ENCODE assay signal across 12 mouse cellular contexts in the genomic region with DNA sequence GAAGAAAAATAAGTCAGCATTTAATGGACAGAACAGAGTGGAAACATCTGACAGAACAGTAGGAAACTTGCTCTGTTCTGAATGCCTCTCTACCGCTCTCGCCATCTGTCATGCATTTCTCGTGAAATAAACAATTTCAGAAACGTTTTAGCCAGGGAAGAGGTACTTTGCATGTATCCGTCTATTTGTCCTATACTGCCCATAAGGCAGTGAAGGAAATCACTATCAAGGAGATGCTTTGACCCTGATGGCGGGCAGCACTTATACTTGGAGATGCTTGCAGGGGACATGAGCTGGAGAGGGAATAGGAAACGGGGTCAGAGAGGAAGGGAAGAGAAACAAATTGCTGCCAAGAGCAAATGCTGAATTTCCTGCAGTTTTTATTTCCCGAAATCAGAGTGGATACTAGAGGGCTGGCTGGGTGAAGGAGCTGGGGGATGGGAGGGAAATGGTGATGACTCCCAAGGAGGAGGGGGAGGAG. TPM values are rescaled to one million over a fixed set of nuclear protein-coding genes. Genes with fewer than 3 reads are reported as not detected.
A peak's percentile ranks its signal among the peaks of the same experiment; 100 is the strongest.
DNase-seq lines count a peak whose midpoint lies in the region; ATAC-seq and TF ChIP-seq lines count a peak whose summit lies in the region.
"Had no signal": no experiment of that assay in that cellular context is flagged by ENCODE, and none has a peak within 500 bp of the region (broad histone marks: within the 10 kb centered on the region; RNA-seq: fewer than 3 reads in every experiment).

No protein-coding gene starts in this region.

- peaks cover 3% of the 10 kb centered on the region; the same call in 1 of the 2 replicates for H3K9me3 ChIP-seq in heart, postnatal 0 days (replicated peaks; ENCODE audit: control insufficient read depth, low read length)
- H3K9me3 ChIP-seq in embryonic facial prominence, embryonic 15.5 days (replicated peaks): no peaks in the 10 kb centered on the region
- H3K9me3 ChIP-seq: liver, embryonic 13.5 days had no signal

- no peaks in the 10 kb centered on the region for H3K4me1 ChIP-seq in heart, postnatal 0 days (ENCODE audit: control insufficient read depth, insufficient read depth)
- H3K4me1 ChIP-seq in cerebellum, adult 2 months (ENCODE audit: control insufficient read depth, insufficient read depth, low read length): peaks cover 17% of the 10 kb centered on the region; the same call in 1 of the 2 replicates
- H3K4me1 ChIP-seq in embryonic facial prominence, embryonic 15.5 days: 0 out of 2 replicates have a peak, but pooled peaks cover 4% of the 10 kb centered on the region
- H3K4me1 ChIP-seq: liver, embryonic 13.5 days had no signal

- H3K27me3 ChIP-seq in heart, postnatal 0 days (ENCODE audit: control insufficient read depth, insufficient read depth, low read length): no peaks in the 10 kb centered on the region
- H3K27me3 ChIP-seq in cerebellum, adult 2 months (ENCODE audit: control insufficient read depth, insufficient read depth, low read length): no peaks in the 10 kb centered on the region
- H3K27me3 ChIP-seq in embryonic facial prominence, embryonic 15.5 days: no peaks in the 10 kb centered on the region
- H3K27me3 ChIP-seq: liver, embryonic 13.5 days had no signal

- no peak; the same call in 1 of the 2 replicates for TF ChIP-seq POLR2A in cerebellum, adult 2 months (IDR thresholded peaks at IDR 0.05; ENCODE audit: borderline replicate concordance, insufficient read depth, low read length)

- no peak for ATAC-seq in heart, postnatal 0 days (ENCODE audit: insufficient read depth, low read depth)
- no peak for ATAC-seq in embryonic facial prominence, embryonic 15.5 days (ENCODE audit: insufficient number of reproducible peaks, low FRiP score, low TSS enrichment, low read depth)
- ATAC-seq: inflammation-experienced regulatory T-cells, adult 6 months had no signal

- TF ChIP-seq EP300 in heart, postnatal 0 days (IDR thresholded peaks at IDR 0.05; ENCODE audit: low read depth): no peak

- WGBS in heart, postnatal 0 days: 57% methylated on average over 8 of the region's 8 CpGs
- 5% methylated on average over 8 of the region's 8 CpGs for WGBS in cerebellum, adult 2 months
- 33% methylated on average over 8 of the region's 8 CpGs for WGBS in embryonic facial prominence, embryonic 15.5 days

- H3K4me3 ChIP-seq in heart, postnatal 0 days (ENCODE audit: low read depth, low read length): no peak overlapping the region
- H3K4me3 ChIP-seq in cerebellum, adult 2 months (replicated peaks; ENCODE audit: insufficient read depth, low read depth, low read length): peak overlapping the region; percentile 4
- H3K4me3 ChIP-seq in embryonic facial prominence, embryonic 15.5 days (replicated peaks): no peak overlapping the region; the same call in 1 of the 2 replicates
- H3K4me3 ChIP-seq: liver, embryonic 13.5 days had no signal

- no peak overlapping the region for H3K9ac ChIP-seq in heart, postnatal 0 days (replicated peaks; ENCODE audit: low read depth, low read length)
- no peak overlapping the region for H3K9ac ChIP-seq in embryonic facial prominence, embryonic 15.5 days
- H3K9ac ChIP-seq: liver, embryonic 13.5 days had no signal

- H3K27ac ChIP-seq in heart, postnatal 0 days (ENCODE audit: low read depth): no peak overlapping the region
- H3K27ac ChIP-seq in cerebellum, adult 2 months (ENCODE audit: insufficient read depth, low read length): peak overlapping the region; percentile 97
- H3K27ac ChIP-seq in embryonic facial prominence, embryonic 15.5 days (replicated peaks): no peak overlapping the region; the same call in 1 of the 2 replicates
- H3K27ac ChIP-seq: liver, embryonic 13.5 days had no signal

- TF ChIP-seq CTCF in heart, postnatal 0 days (IDR thresholded peaks at IDR 0.05; ENCODE audit: low read depth): no peak
- TF ChIP-seq CTCF in cerebellum, adult 2 months (IDR thresholded peaks at IDR 0.05; ENCODE audit: borderline replicate concordance, insufficient read depth, low read depth, low read length): no peak

- intact Hi-C loops in left cerebral cortex, postnatal 4 days (cut with DNase I): no loop called here

- no peak overlapping the region for H3K4me2 ChIP-seq in heart, postnatal 0 days (ENCODE audit: low read depth, low read length)
- peak overlapping the region; percentile 13 for H3K4me2 ChIP-seq in embryonic facial prominence, embryonic 15.5 days (replicated peaks)
- H3K4me2 ChIP-seq: liver, embryonic 13.5 days had no signal

- peak; percentile 18 for DNase-seq in heart, postnatal 0 days (ENCODE audit: low spot score)
- no peak for DNase-seq in heart, postnatal 4 days
- peak; percentile 2 for DNase-seq in left cerebral cortex, postnatal 4 days
- DNase-seq in left cerebral cortex, adult 11 months (ENCODE audit: low spot score): no peak
- peak; percentile 73 to 85 for DNase-seq in cerebellum, adult 2 months
- DNase-seq in embryo, embryonic 10 days (ENCODE audit: low spot score): no peak
- no peak for DNase-seq in spleen, postnatal 10 days (ENCODE audit: low spot score in 2 of 2)
- DNase-seq: adrenal gland, adult 2 months; liver, embryonic 13.5 days; thymus, adult 18-20 months had no signal

- no peaks in the 10 kb centered on the region for H3K36me3 ChIP-seq in heart, postnatal 0 days (replicated peaks; ENCODE audit: control insufficient read depth, insufficient read depth, low read length)
- no peaks in the 10 kb centered on the region for H3K36me3 ChIP-seq in embryonic facial prominence, embryonic 15.5 days
- H3K36me3 ChIP-seq: liver, embryonic 13.5 days had no signal

RNA-seq across cellular contexts. Expression of gene Aig1, which starts 37.5 kb away (rescaled TPM):
- total RNA-seq in heart, postnatal 0 days (2014; rRNA removed; ENCODE audit: low replicate concordance): 89.0 and 147 TPM in 2 replicates
- polyA plus RNA-seq in heart, postnatal 0 days (2015; fragmentation: Nextera tagmentation; extraction: Ambion mirVana): 77.4 and 81.4 TPM in 2 replicates
- 10 to 100 TPM; 68.9 TPM for total RNA-seq in heart, postnatal 4 days (2021)
- total RNA-seq in left cerebral cortex, postnatal 4 days (2021): 10 to 100 TPM; 62.3 to 66.2 TPM
- polyA plus RNA-seq in cerebellum, adult 2 months (2012; rRNA removed): 130 and 132 TPM in 2 replicates
- 38.6 and 40.7 TPM in 2 replicates for polyA plus RNA-seq in embryonic facial prominence, embryonic 15.5 days (2015; fragmentation: Nextera tagmentation; extraction: Ambion mirVana)

RNA-seq across cellular contexts. Expression of gene Hivep2, which starts 59.6 kb away (rescaled TPM):
- total RNA-seq in heart, postnatal 0 days (2014; rRNA removed; ENCODE audit: low replicate concordance): 11.6 and 11.9 TPM in 2 replicates
- polyA plus RNA-seq in heart, postnatal 0 days (2015; fragmentation: Nextera tagmentation; extraction: Ambion mirVana): 3.7 and 3.8 TPM in 2 replicates
- total RNA-seq in heart, postnatal 4 days (2021): 10 to 100 TPM; 28.9 to 30.1 TPM
- total RNA-seq in left cerebral cortex, postnatal 4 days (2021): 100 to 1,000 TPM; 193 to 194 TPM
- polyA plus RNA-seq in cerebellum, adult 2 months (2012; rRNA removed): 55.2 and 60.4 TPM in 2 replicates
- polyA plus RNA-seq in embryonic facial prominence, embryonic 15.5 days (2015; fragmentation: Nextera tagmentation; extraction: Ambion mirVana): 10.0 and 11.7 TPM in 2 replicates

Comparison
In these comparisons a context has a peak if more than half of its experiments do, and no peak if none do; other contexts are left out.
1. DNase-seq: peak in heart, postnatal 0 days (single experiment), left cerebral cortex, postnatal 4 days (single experiment) and cerebellum, adult 2 months (2 of 2); none in heart, postnatal 4 days (single experiment), left cerebral cortex, adult 11 months (single experiment), embryo, embryonic 10 days (single experiment) and spleen, postnatal 10 days (0 of 2).
2. RNA of gene Hivep2, which starts 59.6 kb away (total RNA-seq): 193 to 194 TPM in left cerebral cortex, postnatal 4 days; 28.9 to 30.1 TPM in heart, postnatal 4 days and 11.6 to 11.9 TPM in heart, postnatal 0 days; every median in the first group is over 4 times any median in the second.